Mouse (Mus musculus) hindbrain, postnatal 0 days (tissue): ENCODE data around the gene Nrp1. TPM values are rescaled to one million over a fixed set of nuclear protein-coding genes. Genes with fewer than 3 reads are reported as not detected.

ENCODE experiments used
- ATAC-seq: fragments of 200-750 bp; cut with Nextera tagmentation; 2 replicates; pipeline ENCODE4 v1.8.0; 2017; ENCODE audit warnings: mild to moderate bottlenecking, moderate TSS enrichment, moderate library complexity
- DNase-seq: peaks from one replicate; pipeline ENCODE4 v3.0.0-alpha.2; 2015; ENCODE audit warnings: low spot score
- H3K27ac ChIP-seq: fragments of 300-500 bp; sonication (generic); 2 replicates; pipeline ENCODE4 v1.5.1; 2014; ENCODE audit warnings: mild to moderate bottlenecking
- H3K27me3 ChIP-seq: fragments of 300-500 bp; sonication (generic); 2 replicates; pipeline ENCODE4 v1.6.1; 2014; ENCODE audit warnings: low read length, mixed read lengths; ENCODE audit not compliant: insufficient read depth
- H3K36me3 ChIP-seq: fragments of 300-500 bp; sonication (generic); 2 replicates; pipeline ENCODE4 v1.6.1; 2014; ENCODE audit warnings: low read length, mixed read lengths; ENCODE audit not compliant: insufficient read depth
- H3K4me1 ChIP-seq: fragments of 300-500 bp; sonication (generic); 2 replicates; pipeline ENCODE4 v1.6.1; 2014; ENCODE audit warnings: antibody characterized with exemption, low read length, mixed read lengths; ENCODE audit not compliant: insufficient read depth
- H3K4me2 ChIP-seq: fragments of 300-500 bp; sonication (generic); 2 replicates; pipeline ENCODE4 v1.6.1; 2014; ENCODE audit warnings: low read depth, mild to moderate bottlenecking, low read length, moderate library complexity, mixed read lengths
- H3K4me3 ChIP-seq: fragments of 300-500 bp; sonication (generic); 2 replicates; pipeline ENCODE4 v1.5.1; 2014; ENCODE audit warnings: low read length
- H3K9ac ChIP-seq: fragments of 300-500 bp; sonication (generic); replicated peaks from 2 replicates; pipeline ENCODE4 v1.6.1; 2014; ENCODE audit warnings: mild to moderate bottlenecking, low read length, moderate library complexity, mixed read lengths
- H3K9me3 ChIP-seq: fragments of 300-500 bp; sonication (generic); 2 replicates; pipeline ENCODE4 v1.6.1; 2016; ENCODE audit warnings: low read length, mixed read lengths
- CTCF ChIP-seq: IDR thresholded peaks from 2 replicates; pipeline ENCODE4 v1.5.1; 2016; ENCODE audit warnings: antibody characterized with exemption, control low read depth, low read depth
- WGBS: fragments of 180-500 bp; shearing (Covaris S2); extraction: QIAGEN DNeasy Blood & Tissue Kit; methylation state at CpG from one replicate; pipeline ENCODE4 v1.1.7; 2014; 5-methylcytosine and 5-hydroxymethylcytosine counted together
- microRNA counts: library from miRNA; unstranded; fragments of <30 nt; microRNA quantifications from one replicate; lab custom pipeline; 2015
- microRNA-seq, 2 experiments: library from miRNA; unstranded; fragments of <30 nt; microRNA quantifications; one replicate each; pipeline ENCODE4; 2016
- polyA plus RNA-seq: library from polyadenylated mRNA; unstranded; fragments of >200 nt; fragmentation: Nextera tagmentation; extraction: Ambion mirVana; gene quantifications from 2 replicates; pipeline ENCODE4 v1.2.1, GENCODE M21; 2015
- total RNA-seq: library from RNA; depleted of rRNA; stranded (reverse); fragments of >200 nt; gene quantifications from 2 replicates; pipeline ENCODE4 v1.2.3, GENCODE M21; 2014

The Nrp1 gene
- total and polyA plus RNA-seq, 2 experiments from 2014 or later = 44.3 to 51.0 TPM

GRCm38 (mm10) chr8:128544128-128544846 lies 185.9 kb downstream of the Nrp1 start:
- no peaks in the 10 kb centered on the region for H3K9me3 ChIP-seq
- no peak for DNase-seq
- no peak for ATAC-seq
- no peaks in the 10 kb centered on the region for H3K36me3 ChIP-seq
- no peak overlapping the region for H3K9ac ChIP-seq
- no peak overlapping the region for H3K27ac ChIP-seq
- H3K27me3 ChIP-seq = no peaks in the 10 kb centered on the region
- WGBS = 82% methylated on average over 2 of the region's 2 CpGs
- no peak overlapping the region for H3K4me2 ChIP-seq
- H3K4me3 ChIP-seq = no peak overlapping the region
- no peaks in the 10 kb centered on the region for H3K4me1 ChIP-seq
- no peak for TF ChIP-seq CTCF

- no peak overlapping the region for H3K27ac ChIP-seq
- no peak for DNase-seq
- H3K36me3 ChIP-seq = no peaks in the 10 kb centered on the region
- no peaks in the 10 kb centered on the region for H3K4me1 ChIP-seq
- no peaks in the 10 kb centered on the region for H3K27me3 ChIP-seq
- H3K9ac ChIP-seq = no peak overlapping the region
- no peak overlapping the region for H3K4me3 ChIP-seq
- ATAC-seq = no peak
- 89% methylated on average over 1 of the region's 1 CpGs for WGBS
- TF ChIP-seq CTCF = no peak
- no peaks in the 10 kb centered on the region for H3K9me3 ChIP-seq
- no peak overlapping the region for H3K4me2 ChIP-seq
Observed at GRCm38 (mm10) chr8:128546287-128546686, 187.9 kb downstream of the Nrp1 start.

- Histone ChIP-seq H3K4me3 (no peak overlapping the region), H3K4me2 (no peak overlapping the region), H3K27ac (no peak overlapping the region), H3K9me3 (no peaks in the 10 kb centered on the region), H3K4me1 (no peaks in the 10 kb centered on the region), H3K36me3 (no peaks in the 10 kb centered on the region), H3K27me3 (no peaks in the 10 kb centered on the region), H3K9ac (no peak overlapping the region)
- TF ChIP-seq CTCF = no peak
- WGBS = 88% methylated on average over 4 of the region's 4 CpGs
- ATAC-seq (no peak), DNase-seq (no peak)
Observed at GRCm38 (mm10) chr8:128547361-128547760, 189.0 kb downstream of the Nrp1 start.

- no peak for TF ChIP-seq CTCF
Observed at GRCm38 (mm10) chr8:128549738-128550137, 191.3 kb downstream of the Nrp1 start.

GRCm38 (mm10) chr8:128551421-128552139 lies 193.2 kb downstream of the Nrp1 start:
- DNase-seq (peak; percentile 88), ATAC-seq (peak; percentile 58; the same call in 1 of the 2 replicates)
- Histone ChIP-seq H3K27me3 (no peaks in the 10 kb centered on the region), H3K4me3 (no peak overlapping the region), H3K4me1 (no peaks in the 10 kb centered on the region), H3K9ac (no peak overlapping the region), H3K4me2 (no peak overlapping the region), H3K9me3 (no peaks in the 10 kb centered on the region), H3K27ac (no peak overlapping the region), H3K36me3 (no peaks in the 10 kb centered on the region)
- WGBS = 38% methylated on average over 15 of the region's 15 CpGs
- TF ChIP-seq CTCF = peak; percentile 91

More at GRCm38 (mm10) chr8:128549738-128550137, 191.3 kb downstream of the Nrp1 start:
- Histone ChIP-seq H3K4me3 (no peak overlapping the region), H3K27me3 (no peaks in the 10 kb centered on the region), H3K9ac (no peak overlapping the region), H3K27ac (no peak overlapping the region), H3K4me1 (no peaks in the 10 kb centered on the region), H3K36me3 (no peaks in the 10 kb centered on the region), H3K9me3 (no peaks in the 10 kb centered on the region), H3K4me2 (no peak overlapping the region)
- 96% methylated on average over 5 of the region's 5 CpGs for WGBS
- no peak for DNase-seq
- ATAC-seq = no peak

MicroRNAs encoded within 50 kb of the gene (microRNA counts, 519-probe panel; counts per million panel counts)
- microRNA mmu-miR-1903 (lab: Ali Mortazavi, UCI) = not detected

Small RNA genes lying within 50 kb of the gene (microRNA-seq; reads per million reads assigned to microRNA genes)
- 0 reads per million in 2 experiments for gene Mir1903
